Mouse (Mus musculus): ENCODE data around the gene Auts2.

The Auts2 gene

DNA sequence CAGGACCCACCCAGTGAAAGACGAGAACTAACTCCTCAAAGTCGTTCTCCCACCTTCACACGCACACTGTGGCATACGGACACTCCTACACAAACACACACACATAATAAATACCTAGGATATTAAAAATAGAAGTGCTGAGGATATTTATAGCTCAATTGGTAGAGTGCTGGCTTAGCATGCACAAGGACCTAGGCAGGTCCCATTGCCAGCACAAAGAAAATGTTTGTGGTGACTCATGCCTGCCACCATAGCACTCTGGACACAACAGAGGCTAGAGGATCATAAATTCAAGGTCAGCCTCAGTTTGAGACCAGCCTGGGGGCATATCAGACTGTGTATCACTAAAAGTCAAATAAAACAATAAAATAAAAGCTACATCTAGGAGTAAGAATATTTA is 815.2 kb downstream of the Auts2 start:
- no peak for DNase-seq (ENCODE audit: low spot score)

DNA sequence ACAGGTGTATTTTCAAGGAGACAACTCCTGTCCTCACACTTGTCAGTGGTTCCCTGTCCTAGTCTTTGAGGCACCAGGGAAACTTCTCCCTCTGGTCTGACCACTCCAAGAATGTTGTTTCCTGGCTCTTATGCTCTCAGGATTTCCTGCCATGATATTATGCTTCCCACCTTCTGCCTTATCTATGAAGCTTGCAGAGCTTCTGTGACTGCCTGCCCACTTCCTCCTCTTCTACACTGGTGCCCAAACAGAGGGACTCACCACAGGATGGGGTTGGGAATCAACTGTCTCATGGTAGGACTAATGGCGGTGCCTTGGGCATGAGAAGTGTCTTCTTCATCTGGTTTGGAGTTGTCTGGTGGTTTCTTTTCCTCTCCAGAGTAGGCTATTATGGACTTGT is 818.6 kb downstream of the Auts2 start:
- DNase-seq (ENCODE audit: low spot score): no peak

DNA sequence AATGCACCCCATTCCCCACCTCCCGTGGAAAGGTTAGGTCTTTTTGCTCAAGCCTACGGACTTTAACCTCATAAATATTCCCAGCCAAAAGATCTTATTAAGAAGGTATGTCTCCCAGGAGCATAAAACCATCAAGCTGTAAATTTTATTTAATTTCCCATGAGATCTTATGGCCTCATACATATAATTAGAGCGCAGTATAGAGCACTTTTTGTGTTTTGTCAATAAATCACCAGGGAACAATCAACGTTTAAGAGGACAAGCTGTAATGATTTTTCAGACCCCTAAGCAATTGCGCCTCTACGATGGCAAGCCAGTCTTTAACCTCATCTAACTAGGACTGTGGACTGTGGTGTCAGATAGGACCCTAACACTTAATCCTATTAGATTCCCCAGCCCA is 820.4 kb downstream of the Auts2 start:
- DNase-seq (ENCODE audit: low spot score): no peak

DNA sequence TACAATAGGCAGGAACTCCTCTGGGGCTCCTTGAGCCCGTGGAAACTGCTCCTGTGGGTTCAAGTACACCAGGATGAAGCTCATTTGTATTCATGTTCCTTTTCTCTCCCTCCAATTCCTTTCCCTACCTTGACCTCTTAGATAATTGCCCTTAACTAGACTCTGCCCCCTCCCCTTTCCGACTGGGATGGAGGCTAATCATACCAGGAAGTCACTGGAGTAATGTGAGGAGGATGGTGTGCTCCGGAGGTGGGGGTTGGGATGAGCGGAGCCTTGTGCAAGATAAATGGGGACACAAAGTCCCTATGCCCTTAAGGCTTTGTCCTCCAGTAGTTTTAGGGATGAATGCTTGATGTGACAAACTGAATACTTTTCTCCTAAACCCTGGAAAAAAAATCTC is 820.8 kb downstream of the Auts2 start:
- no peak for DNase-seq (ENCODE audit: low spot score)

DNA sequence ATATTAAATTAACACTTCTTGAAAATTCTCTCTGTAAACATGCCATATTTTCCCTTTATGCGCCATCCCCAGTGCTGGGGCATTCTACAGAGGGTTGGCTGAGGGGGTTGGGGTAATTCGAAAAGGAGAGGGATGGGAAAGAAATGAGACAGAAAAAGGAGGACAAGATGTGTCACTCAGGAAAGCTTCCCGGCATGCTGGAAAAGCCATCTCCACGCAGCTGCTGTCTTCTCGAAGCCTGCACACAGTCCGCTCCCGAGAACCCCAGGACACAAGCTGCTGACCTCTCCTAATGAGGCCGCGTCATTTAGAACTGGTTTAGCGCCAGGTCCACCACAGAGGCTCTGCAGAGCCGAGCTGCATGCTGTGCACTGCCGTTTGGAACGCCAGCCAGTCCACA is 825.1 kb downstream of the Auts2 start:
- DNase-seq (ENCODE audit: low spot score): no peak

DNA sequence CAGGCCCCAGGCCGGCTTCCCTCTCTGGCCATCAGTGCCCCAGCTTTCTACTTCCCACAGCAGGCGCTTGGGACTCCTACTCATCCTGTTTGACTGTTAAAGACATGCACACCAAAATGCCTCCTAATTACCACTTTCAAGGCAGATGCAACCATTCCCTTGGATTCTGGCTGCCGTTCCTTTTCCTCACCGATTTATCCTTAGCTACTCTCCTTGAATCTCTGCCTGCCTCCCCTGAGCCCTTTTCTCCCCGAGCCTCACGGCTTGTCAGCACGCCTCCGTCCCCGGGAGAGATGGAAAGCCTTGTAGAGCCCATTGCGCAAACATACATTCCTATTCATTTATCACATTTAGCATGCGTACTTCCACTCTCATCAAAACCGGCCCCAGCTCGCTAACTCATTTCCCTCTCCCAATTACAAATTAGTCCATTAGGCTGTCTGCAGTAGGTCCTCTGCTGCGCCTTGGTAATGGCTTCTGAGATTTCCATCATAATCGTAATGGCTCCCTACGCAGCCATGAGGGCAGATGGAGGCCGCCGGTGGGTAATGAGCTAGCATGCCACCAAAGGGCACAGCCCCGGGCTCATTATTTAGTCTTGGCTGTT is 825.7 kb downstream of the Auts2 start:
- no peak for DNase-seq (ENCODE audit: low spot score)

DNA sequence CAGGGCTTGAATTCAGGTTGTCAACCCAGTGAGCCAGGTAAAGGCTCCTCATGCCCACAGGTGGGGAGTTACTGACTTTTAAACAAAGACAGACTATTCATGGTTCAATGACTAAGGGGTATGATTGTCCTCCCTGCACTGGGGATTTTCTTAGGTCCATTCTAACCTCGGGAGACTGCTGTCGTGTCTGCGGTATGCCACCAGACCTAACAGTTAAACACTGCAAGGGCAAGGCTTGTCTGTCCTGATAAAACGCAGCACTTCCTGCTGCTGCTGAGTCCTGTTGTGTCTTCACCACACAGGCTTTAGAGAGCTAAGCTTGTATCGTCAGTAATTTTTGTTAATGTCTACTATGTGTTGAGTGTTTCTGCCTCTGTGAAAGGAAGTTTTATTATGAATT is 828.2 kb downstream of the Auts2 start:
- no peak for DNase-seq (ENCODE audit: low spot score)

DNA sequence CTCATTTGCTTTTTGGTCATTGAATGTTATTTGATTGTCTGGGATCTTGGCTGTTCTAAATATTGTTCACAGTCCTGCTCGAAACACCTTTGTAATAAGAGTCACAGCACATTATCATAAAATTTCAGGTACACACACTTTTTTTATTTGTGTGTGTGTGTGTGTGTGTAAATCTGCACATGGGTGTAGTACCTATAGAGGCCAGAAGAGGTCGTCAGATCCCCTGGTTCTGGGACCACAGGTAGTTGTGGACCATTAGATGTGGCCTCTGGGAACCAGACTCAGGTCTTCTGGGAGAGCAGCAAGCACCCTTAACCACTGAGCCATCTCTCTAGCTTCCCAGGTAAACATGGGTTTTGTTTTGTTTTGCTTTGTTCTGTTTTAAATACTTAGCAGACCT is 830.7 kb downstream of the Auts2 start:
- DNase-seq (ENCODE audit: low spot score): no peak

DNA sequence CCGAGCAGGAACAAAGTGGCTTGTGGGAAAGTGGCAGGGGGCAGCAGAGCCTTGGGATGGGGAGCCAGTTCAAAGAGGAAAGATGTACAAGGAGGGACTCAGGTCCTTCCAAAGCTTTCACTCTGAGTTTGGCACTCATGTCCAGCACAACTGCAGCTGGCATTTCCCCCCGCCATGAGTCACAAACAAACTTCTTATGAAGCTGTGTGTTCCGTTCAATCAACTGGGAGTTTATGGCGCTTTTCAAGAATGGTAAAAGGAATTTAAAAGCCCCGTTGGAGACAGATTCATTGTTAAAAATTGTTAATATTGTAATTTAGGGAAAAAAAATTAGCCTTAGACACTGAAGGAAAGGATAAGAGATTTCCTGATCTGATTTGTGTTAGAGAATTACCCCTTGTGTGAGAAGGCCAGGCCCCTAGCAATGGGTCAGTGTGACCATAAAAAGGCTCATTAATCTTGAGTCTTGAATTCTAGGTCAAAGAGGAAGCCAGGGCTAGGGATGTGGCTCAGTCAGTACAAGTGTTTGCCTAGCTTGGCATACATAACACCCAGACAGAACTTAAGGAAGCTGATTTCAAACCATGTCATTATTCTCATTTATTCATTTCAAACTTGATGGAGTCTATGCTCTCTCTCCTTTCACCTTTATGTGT is 831.5 kb downstream of the Auts2 start:
- DNase-seq (ENCODE audit: low spot score): no peak

DNA sequence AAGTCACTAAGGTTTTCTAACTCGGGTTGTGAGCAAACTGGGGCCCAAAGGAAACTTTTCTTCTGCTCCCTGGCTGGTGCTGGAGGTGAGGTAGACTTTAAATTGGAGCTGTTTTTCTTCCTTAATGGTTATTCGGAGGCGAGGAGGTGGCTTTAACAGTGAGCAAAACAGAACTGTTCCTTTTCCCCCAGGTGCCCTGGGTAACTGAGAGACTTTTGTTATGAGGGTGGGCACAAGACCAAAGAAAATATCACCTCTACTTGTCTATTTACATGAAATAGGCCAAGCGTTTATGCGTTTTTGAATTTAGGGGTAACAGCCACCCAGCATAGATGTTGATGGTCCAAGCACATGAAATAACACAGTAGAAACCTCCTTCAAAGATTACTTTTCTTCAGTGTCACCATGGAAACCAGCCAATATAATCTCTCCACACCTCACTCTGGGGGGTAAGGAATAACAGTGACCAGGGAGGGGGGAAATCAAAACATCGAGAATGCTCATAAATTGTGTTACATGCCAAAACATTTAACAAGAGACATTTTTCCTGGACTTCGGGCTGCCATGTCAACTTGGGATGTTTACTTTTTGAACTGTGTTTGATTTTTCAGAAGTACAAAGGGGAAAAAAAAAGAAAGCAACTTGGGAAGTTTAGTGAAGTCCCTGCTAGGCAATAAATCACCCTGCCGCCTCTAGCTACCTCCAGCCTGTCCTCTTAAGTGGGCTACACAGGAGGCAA is 832.2 kb downstream of the Auts2 start:
- DNase-seq (ENCODE audit: low spot score): no peak

DNA sequence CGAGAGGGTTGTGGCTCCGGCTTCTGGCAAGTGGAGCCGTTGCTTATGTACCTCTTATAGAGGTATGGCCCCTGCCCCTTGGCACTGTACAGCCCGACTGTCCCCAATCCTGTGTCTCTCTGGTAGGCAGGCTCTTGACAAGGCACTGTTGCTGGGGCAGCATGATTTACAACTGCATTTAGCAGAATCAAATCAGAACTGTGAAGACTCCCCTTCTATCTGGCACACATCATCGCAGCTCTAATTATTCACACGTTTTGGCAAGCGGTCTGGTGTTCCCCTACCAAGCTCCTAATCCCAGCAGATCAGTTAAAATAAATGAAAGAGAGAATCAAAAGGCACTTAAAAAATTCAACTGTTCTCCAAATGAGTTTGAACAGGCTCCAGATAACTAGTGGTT is 835.7 kb downstream of the Auts2 start:
- no peak for DNase-seq (ENCODE audit: low spot score)

DNA sequence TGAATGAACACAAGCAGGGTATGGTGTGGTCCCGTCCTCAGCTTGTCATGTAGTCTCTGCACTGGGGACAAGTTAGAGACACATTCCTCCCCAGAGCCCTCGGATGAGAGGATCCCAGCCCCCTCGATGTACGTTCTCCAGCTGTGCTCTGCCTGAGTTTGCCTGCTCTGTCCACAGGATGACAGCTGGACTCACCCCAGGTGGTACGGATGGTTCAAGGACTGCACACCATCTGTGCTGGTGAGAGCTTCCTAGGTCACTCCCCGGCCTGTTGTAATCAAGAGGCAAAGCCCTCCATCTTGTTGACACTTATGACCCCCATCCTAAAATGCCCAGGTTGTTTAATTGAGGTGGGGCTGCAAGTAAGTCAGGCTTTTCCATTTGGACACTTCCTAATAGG is 839.4 kb downstream of the Auts2 start:
- DNase-seq (ENCODE audit: low spot score): no peak

DNA sequence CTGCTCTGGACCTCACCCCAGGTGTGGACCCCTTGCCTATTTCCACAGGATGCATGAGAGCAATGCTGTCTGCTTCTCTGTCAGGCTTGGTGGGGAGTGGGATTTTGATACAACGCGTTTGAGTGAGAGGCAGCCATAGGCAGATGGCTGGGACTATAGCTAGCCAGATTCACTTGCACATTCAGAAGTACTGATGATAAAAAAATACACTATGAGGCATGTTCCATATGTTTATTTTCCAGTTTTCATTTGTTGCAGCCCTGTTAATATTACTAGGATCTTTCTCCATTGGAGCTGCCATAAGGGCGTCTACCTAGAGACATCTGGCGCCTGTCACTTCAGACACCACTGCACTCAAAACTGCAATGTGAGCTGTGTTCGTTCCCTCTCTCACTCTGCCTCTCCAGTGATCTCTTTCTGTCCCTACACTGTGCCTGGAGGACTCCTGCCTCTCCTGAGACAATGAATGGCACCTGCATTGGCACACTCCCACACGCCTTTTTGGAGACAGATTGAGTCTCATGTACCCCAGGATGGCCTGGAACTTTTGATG is 840.2 kb downstream of the Auts2 start:
- DNase-seq (ENCODE audit: low spot score): no peak

DNA sequence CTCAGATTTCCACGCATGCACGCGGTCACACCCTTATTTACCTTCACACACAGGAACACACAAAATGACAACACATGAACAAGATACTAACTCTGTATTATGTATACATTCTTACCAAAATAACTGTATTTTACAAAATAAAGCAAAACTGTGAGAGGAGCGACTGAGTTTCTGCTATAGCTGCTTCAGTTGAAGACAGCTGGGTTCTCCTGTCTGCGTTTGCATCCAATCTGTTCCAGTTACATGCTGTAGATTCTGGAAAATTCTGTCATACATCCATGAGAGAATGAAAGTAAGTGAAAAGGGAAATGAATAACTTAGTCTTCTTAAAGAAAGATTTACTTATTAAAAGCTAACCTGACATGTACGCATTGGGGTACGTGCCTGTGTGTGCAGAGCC is 844.2 kb downstream of the Auts2 start:
- no peak for DNase-seq (ENCODE audit: low spot score)

DNA sequence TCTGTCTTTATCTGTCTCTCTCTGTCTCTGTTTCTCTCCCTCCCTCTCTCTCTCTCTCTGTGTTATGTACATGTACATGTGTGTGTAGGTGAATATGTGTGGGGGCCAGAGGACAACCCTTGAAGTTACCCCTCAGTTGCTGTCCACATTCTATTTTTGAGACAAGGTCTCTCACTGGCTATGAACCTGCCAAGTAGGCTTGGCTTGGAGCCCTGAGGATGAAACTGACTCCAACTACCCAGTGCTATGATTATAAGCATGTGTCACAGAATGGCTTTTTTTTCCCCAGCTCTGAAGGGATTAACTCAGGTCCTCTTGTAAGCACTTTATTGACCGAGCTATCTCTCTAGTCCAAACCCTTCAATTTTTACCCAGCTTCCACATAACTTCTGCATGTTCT is 852.4 kb downstream of the Auts2 start:
- DNase-seq (ENCODE audit: low spot score): no peak

DNA sequence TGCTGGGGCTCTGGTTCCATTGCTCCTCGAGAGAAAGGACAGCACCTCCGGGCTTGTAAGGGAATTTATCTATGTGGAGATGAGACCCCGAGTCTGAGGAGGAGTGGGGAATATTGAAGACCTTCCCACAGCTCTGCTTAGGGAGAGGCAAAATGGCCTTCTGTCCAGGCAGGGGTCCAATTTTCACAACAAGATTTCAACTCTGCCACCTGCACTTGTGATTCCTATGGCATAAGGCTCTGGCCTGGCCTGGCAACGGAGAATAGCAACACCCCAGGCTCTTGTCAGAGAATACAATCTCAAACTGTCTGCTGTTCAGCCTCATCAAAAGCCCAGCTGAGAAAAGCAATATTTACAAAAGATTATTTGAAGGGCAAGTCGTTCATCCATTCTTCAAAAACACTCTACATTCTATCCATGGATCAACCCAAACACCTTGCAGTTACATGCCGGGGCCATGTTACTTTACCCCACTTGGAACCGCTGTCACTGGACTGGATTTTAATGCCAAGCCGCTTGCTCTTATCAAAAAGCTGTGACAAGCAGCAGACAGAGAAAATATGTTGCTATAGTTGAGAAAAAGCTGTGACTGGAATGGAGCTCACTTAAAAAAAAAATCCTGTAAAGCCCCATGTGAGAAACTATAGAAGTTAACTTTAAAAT is 856.1 kb downstream of the Auts2 start:
- DNase-seq (ENCODE audit: low spot score): no peak

DNA sequence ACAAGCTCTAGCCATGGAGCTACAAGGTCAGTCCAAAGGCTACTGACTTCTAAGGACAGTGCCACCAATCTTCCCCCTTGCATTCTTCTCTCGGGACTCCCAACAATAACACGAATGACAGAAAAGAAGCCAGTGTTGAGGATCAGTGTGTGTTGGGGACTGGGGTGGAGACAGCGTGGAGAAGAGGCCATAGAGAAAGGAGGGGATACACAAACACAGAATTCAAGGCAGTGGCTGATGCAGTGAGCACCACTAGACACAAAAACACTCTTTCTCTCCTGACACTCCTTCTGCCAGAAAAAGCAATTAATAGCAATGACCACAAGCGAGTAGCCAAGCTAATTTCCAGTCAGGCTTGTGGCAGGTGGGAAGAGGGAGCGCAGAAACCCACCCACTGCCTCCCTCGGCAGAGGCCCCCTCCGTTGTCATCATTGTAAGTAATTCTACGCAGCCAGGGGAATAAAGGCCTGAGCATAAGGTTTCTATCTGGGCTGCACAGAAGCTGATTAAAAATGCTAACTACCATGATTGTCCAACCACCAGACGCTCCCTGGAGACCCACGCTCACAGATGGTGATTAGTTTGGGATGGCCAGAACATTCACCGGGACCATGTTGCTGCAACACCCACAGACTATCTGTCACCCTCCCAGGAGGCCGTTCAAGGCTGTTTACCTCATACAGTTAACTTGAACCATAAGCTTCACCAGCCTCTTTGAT is 862.9 kb downstream of the Auts2 start:
- no peak for DNase-seq (ENCODE audit: low spot score)

DNA sequence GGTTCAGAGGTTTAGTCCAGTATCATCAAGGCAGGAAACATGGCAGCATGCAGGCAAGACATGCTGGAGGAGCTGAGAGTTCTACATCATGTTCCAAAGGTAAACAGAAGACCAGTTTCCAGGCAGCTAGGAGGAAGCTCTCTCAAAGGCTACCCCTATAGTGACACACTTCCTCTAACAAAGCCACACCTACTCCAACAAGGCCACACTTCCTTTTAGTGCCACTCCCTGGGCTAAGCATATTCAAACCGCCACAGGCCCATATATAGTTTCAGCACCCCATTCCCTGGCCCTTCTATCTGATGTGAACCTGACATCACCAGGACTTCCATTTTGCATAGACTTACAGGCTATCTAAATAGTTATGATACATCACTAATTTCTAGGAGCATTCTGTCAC is 863.6 kb downstream of the Auts2 start:
- DNase-seq (ENCODE audit: low spot score): no peak

DNA sequence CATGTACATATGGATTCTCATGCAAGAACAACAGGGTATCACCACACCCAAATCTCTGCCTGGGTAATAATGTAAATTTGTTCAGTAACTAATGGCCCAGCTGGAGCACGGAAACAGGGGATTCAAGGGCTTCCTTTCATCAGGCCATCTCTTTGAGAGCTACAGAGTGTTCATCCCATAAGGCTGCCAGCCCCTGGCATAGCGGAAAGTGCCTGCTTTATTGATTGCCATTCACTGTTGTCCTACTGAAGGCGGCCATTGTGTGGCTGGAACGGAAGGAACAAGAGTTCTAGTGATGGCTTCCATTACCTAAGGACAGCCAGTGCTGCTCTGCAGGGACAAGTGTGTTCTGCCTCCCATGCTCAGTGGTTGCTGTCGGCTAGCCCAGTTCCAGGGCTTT is 865.6 kb downstream of the Auts2 start:
- DNase-seq (ENCODE audit: low spot score): no peak

DNA sequence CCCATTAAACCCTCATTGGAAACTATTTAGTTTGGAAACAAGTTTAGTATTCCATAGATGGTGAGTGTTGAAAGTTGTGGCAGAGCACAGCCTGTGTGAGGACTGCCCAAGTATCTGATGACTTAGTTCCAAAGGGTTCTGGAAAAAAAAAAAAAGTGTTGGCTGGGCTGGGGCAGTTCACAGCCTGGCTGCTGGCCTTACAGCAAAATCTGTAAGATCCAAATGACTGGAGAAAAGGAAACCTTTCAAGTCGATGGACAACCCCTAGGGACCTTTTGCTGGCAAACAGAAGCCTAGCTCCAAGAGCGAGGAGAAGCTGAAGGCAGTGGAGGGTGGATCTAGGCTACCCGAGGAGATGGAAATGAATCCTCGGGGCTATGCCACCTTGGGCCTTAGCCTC is 869.4 kb downstream of the Auts2 start:
- DNase-seq (ENCODE audit: low spot score): no peak

DNA sequence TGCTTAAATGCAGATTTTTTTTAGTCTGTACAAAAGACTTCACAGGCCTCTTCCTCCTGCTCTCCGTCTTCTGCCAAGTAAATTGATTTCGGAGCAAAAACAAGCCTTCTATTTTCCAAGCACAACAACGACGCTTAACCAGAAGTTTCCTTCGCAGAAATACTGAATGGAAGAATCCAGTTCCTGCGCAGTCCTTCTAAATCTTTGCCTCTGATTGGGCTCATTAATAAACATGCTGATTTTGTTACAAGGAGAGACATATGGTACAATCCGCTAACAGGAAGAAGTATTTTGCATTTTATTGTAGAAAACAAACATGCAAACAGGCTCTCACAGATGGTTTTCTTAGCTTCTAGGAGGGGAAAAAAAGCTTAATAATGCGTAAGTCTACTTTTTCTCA is 878.1 kb downstream of the Auts2 start:
- DNase-seq (ENCODE audit: low spot score): no peak

DNA sequence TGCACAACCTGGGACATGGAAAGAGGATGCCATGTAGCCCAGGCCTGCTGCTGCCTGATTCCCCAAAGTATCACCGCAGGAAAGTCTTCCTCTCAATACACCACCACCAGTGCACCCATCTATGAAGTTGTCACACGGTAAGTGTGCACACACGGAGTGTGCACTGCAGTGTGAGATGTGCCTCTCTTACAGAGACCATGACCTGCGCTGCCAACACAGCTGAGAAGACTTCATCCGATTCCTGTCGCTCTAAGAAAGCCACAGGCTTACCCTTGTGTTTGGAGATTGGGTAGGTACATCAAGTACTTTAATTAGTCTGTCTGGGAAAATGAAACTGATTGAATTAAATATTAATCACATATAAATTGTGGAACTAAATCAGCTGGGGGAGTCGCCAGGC is 878.5 kb downstream of the Auts2 start:
- DNase-seq (ENCODE audit: low spot score): no peak

Data from ovary, postnatal 10 days (tissue).